Mouse (Mus musculus) heart, postnatal 0 days (tissue): ENCODE measurements around the gene Tmem144. TPM values are rescaled to one million over a fixed set of nuclear protein-coding genes. Genes with fewer than 3 reads are reported as not detected.

Experiments used
- ATAC-seq: fragments of 200-750 bp; cut with Nextera tagmentation; 2 replicates; pipeline ENCODE4 v1.8.0; 2017; ENCODE audit warnings: low read depth, moderate number of reproducible peaks, moderate library complexity; ENCODE audit not compliant: insufficient read depth
- DNase-seq: peaks from one replicate; pipeline ENCODE4 v3.0.0-alpha.2; 2016; ENCODE audit warnings: low spot score
- H3K27ac ChIP-seq: fragments of 300-500 bp; sonication (generic); 2 replicates; pipeline ENCODE4 v1.5.1; 2014; ENCODE audit warnings: low read depth, mild to moderate bottlenecking
- H3K27me3 ChIP-seq: fragments of 300-500 bp; sonication (generic); 2 replicates; pipeline ENCODE4 v1.6.1; 2014; ENCODE audit warnings: low read length, mixed read lengths; ENCODE audit not compliant: control insufficient read depth, insufficient read depth
- H3K36me3 ChIP-seq: fragments of 300-500 bp; sonication (generic); replicated peaks from 2 replicates; pipeline ENCODE4 v1.6.1; 2014; ENCODE audit warnings: low read length, mixed read lengths; ENCODE audit not compliant: control insufficient read depth, insufficient read depth
- H3K4me1 ChIP-seq: fragments of 300-500 bp; sonication (generic); 2 replicates; pipeline ENCODE4 v1.6.1; 2014; ENCODE audit warnings: antibody characterized with exemption; ENCODE audit not compliant: control insufficient read depth, insufficient read depth
- H3K4me2 ChIP-seq: fragments of 300-500 bp; sonication (generic); 2 replicates; pipeline ENCODE4 v1.6.1; 2014; ENCODE audit warnings: low read depth, mild to moderate bottlenecking, low read length, moderate library complexity
- H3K4me3 ChIP-seq: fragments of 300-500 bp; sonication (generic); 2 replicates; pipeline ENCODE4 v1.5.1; 2014; ENCODE audit warnings: low read depth, low read length
- H3K9ac ChIP-seq: fragments of 300-500 bp; sonication (generic); replicated peaks from 2 replicates; pipeline ENCODE4 v1.6.1; 2014; ENCODE audit warnings: low read depth, low read length, mixed read lengths
- H3K9me3 ChIP-seq: fragments of 300-500 bp; sonication (generic); replicated peaks from 2 replicates; pipeline ENCODE4 v1.6.1; 2016; ENCODE audit warnings: low read length; ENCODE audit not compliant: control insufficient read depth
- CTCF ChIP-seq: IDR thresholded peaks from 2 replicates; pipeline ENCODE4 v1.5.1; 2016; ENCODE audit warnings: antibody characterized with exemption, control low read depth, low read depth
- EP300 ChIP-seq: IDR thresholded peaks from 2 replicates; pipeline ENCODE4 v1.6.1; 2016; ENCODE audit warnings: antibody characterized with exemption, low read depth
- WGBS: fragments of 180-500 bp; shearing (Covaris S2); extraction: QIAGEN DNeasy Blood & Tissue Kit; methylation state at CpG from one replicate; pipeline ENCODE4 v1.1.7; 2014; 5-methylcytosine and 5-hydroxymethylcytosine counted together
- polyA plus RNA-seq: library from polyadenylated mRNA; unstranded; fragments of >200 nt; fragmentation: Nextera tagmentation; extraction: Ambion mirVana; gene quantifications from 2 replicates; pipeline ENCODE4 v1.2.1, GENCODE M21; 2015
- total RNA-seq: library from RNA; depleted of rRNA; stranded (reverse); fragments of >200 nt; gene quantifications from 2 replicates; pipeline ENCODE4 v1.2.3, GENCODE M21; 2014; ENCODE audit warnings: low replicate concordance

Tmem144 gene
- total and polyA plus RNA-seq, 2 experiments from 2014 or later, result 7.9 to 12.2 TPM

- Histone ChIP-seq H3K4me1 (0 out of 2 replicates have a peak, but pooled peaks cover 3% of the 10 kb centered on the region), H3K27ac (no peak overlapping the region), H3K9me3 (no peaks in the 10 kb centered on the region), H3K4me3 (no peak overlapping the region), H3K4me2 (no peak overlapping the region), H3K36me3 (no peaks in the 10 kb centered on the region), H3K9ac (no peak overlapping the region), H3K27me3 (no peaks in the 10 kb centered on the region)
- 45% methylated on average over 4 of the region's 4 CpGs for WGBS
- ATAC-seq (no peak), DNase-seq (no peak)
- TF ChIP-seq EP300, result no peak
- no peak for TF ChIP-seq CTCF
Measured at GRCm38 (mm10) chr3:79848841-79849240, 3.7 kb downstream of the Tmem144 start.

GRCm38 (mm10) chr3:79846633-79847032 lies 5.9 kb downstream of the Tmem144 start:
- Histone ChIP-seq H3K9me3 (no peaks in the 10 kb centered on the region), H3K4me1 (peaks cover 5% of the 10 kb centered on the region), H3K36me3 (no peaks in the 10 kb centered on the region), H3K4me3 (no peak overlapping the region), H3K27me3 (no peaks in the 10 kb centered on the region), H3K4me2 (no peak overlapping the region), H3K9ac (no peak overlapping the region), H3K27ac (no peak overlapping the region)
- 79% methylated on average over 5 of the region's 5 CpGs for WGBS
- TF ChIP-seq CTCF, result no peak
- no peak for TF ChIP-seq EP300
- DNase-seq, result no peak
- no peak for ATAC-seq

- H3K4me2 ChIP-seq, result no peak overlapping the region
- no peaks in the 10 kb centered on the region for H3K27me3 ChIP-seq
- ATAC-seq (no peak), DNase-seq (no peak)
- no peak overlapping the region for H3K4me3 ChIP-seq
- 86% methylated on average over 9 of the region's 9 CpGs for WGBS
- no peaks in the 10 kb centered on the region for H3K36me3 ChIP-seq
- no peak overlapping the region for H3K27ac ChIP-seq
- peaks cover 5% of the 10 kb centered on the region for H3K4me1 ChIP-seq
- no peaks in the 10 kb centered on the region for H3K9me3 ChIP-seq
- TF ChIP-seq EP300, result no peak
- TF ChIP-seq CTCF, result no peak
- H3K9ac ChIP-seq, result no peak overlapping the region
Measured at GRCm38 (mm10) chr3:79843999-79844398, 8.6 kb downstream of the Tmem144 start.

- TF ChIP-seq EP300, result no peak
- TF ChIP-seq CTCF, result no peak
- WGBS, result under 1% methylated on average over 19 of the region's 19 CpGs
- peak; percentile 87 for ATAC-seq
Measured at GRCm38 (mm10) chr3:79842616-79843016, 10.0 kb downstream of the Tmem144 start.

GRCm38 (mm10) chr3:79842165-79842564 lies 10.4 kb downstream of the Tmem144 start:
- Histone ChIP-seq H3K4me1 (peaks cover 5% of the 10 kb centered on the region), H3K9ac (peak overlapping the region; percentile 60; the same call in 1 of the 2 replicates), H3K36me3 (peaks cover 5% of the 10 kb centered on the region), H3K27me3 (no peaks in the 10 kb centered on the region), H3K4me2 (peak overlapping the region; percentile 82), H3K4me3 (peak overlapping the region; percentile 60), H3K27ac (peak overlapping the region; percentile 82), H3K9me3 (no peaks in the 10 kb centered on the region)
- WGBS, result 7% methylated on average over 12 of the region's 12 CpGs
- ATAC-seq (peak; percentile 75; the same call in 1 of the 2 replicates), DNase-seq (peak; percentile 61)
- TF ChIP-seq CTCF, result no peak
- no peak for TF ChIP-seq EP300

More at GRCm38 (mm10) chr3:79842616-79843016, 10.0 kb downstream of the Tmem144 start:
- peak overlapping the region; percentile 60 for H3K9ac ChIP-seq
- H3K27ac ChIP-seq, result peak overlapping the region; percentile 82
- peaks cover 5% of the 10 kb centered on the region for H3K4me1 ChIP-seq
- peak overlapping the region; percentile 60 for H3K4me3 ChIP-seq
- no peaks in the 10 kb centered on the region for H3K27me3 ChIP-seq
- H3K4me2 ChIP-seq, result peak overlapping the region; percentile 82
- no peaks in the 10 kb centered on the region for H3K9me3 ChIP-seq
- peaks cover 5% of the 10 kb centered on the region for H3K36me3 ChIP-seq
- DNase-seq, result peak; percentile 78

GRCm38 (mm10) chr3:79841475-79841874 lies 11.1 kb downstream of the Tmem144 start:
- H3K27ac ChIP-seq, result no peak overlapping the region
- H3K36me3 ChIP-seq, result peaks cover 7% of the 10 kb centered on the region
- no peaks in the 10 kb centered on the region for H3K27me3 ChIP-seq
- no peak for ATAC-seq
- no peak for DNase-seq
- 55% methylated on average over 6 of the region's 6 CpGs for WGBS
- H3K4me3 ChIP-seq, result peak overlapping the region; percentile 60
- H3K4me1 ChIP-seq, result peaks cover 5% of the 10 kb centered on the region
- H3K9me3 ChIP-seq, result no peaks in the 10 kb centered on the region
- no peak overlapping the region for H3K9ac ChIP-seq
- H3K4me2 ChIP-seq, result peak overlapping the region; percentile 82
- TF ChIP-seq EP300 (no peak), CTCF (no peak)
